Mouse (Mus musculus): ENCODE data around the gene Blmh. TPM values are rescaled to one million over a fixed set of nuclear protein-coding genes. Genes with fewer than 3 reads are reported as not detected.
"Not testable (repeated sequence)": the region's sequence is repeated elsewhere in the genome, so short reads cannot be mapped to it uniquely, and the experiment has no call there.

The Blmh gene
- polyA plus RNA-seq, 1 experiment = 5.9 TPM

- no peak for DNase-seq (ENCODE audit: low read depth in 1 of 2, low spot score in 2 of 2)
- no peak overlapping the region for H3K4me3 ChIP-seq (ENCODE audit: extremely low read depth, insufficient read depth, insufficient read length)
- no peak for TF ChIP-seq CTCF (IDR thresholded peaks at IDR 0.05; ENCODE audit: extremely low read depth, insufficient read depth, insufficient read length, insufficient replicate concordance)
- no peaks in the 10 kb centered on the region for H3K36me3 ChIP-seq (ENCODE audit: control insufficient read depth, insufficient read depth, low read length)
- H3K4me1 ChIP-seq (ENCODE audit: control insufficient read depth, insufficient read depth, insufficient read length) = no peaks in the 10 kb centered on the region
- H3K27ac ChIP-seq (ENCODE audit: insufficient read depth, low read length) = no peak overlapping the region
- no peaks in the 10 kb centered on the region for H3K27me3 ChIP-seq (ENCODE audit: control insufficient read depth, insufficient read depth, low read length)
- WGBS = 84% methylated on average over 7 of the region's 7 CpGs
These were observed 10.2 kb upstream of the Blmh start for GRCm38 (mm10) chr11:76914366-76914765.

- no peaks in the 10 kb centered on the region for H3K4me1 ChIP-seq (ENCODE audit: control insufficient read depth, insufficient read depth, insufficient read length)
- H3K27ac ChIP-seq (ENCODE audit: insufficient read depth, low read length) = no peak overlapping the region
- no peaks in the 10 kb centered on the region for H3K36me3 ChIP-seq (ENCODE audit: control insufficient read depth, insufficient read depth, low read length)
- no peak overlapping the region for H3K4me3 ChIP-seq (ENCODE audit: extremely low read depth, insufficient read depth, insufficient read length)
- no peak for DNase-seq (ENCODE audit: low read depth in 1 of 2, low spot score in 2 of 2)
- H3K27me3 ChIP-seq (ENCODE audit: control insufficient read depth, insufficient read depth, low read length) = no peaks in the 10 kb centered on the region
- TF ChIP-seq POLR2A (IDR thresholded peaks at IDR 0.05; ENCODE audit: low read depth, low read length) = no peak
- 31% methylated on average over 13 of the region's 13 CpGs for WGBS
These were observed 7.9 kb upstream of the Blmh start for GRCm38 (mm10) chr11:76916539-76917229.

GRCm38 (mm10) chr11:76917230-76917548, 7.4 kb upstream of the Blmh start:
- H3K36me3 ChIP-seq (ENCODE audit: control insufficient read depth, insufficient read depth, low read length) = no peaks in the 10 kb centered on the region
- no peak overlapping the region for H3K27ac ChIP-seq (ENCODE audit: insufficient read depth, low read length)
- H3K4me1 ChIP-seq (ENCODE audit: control insufficient read depth, insufficient read depth, insufficient read length) = no peaks in the 10 kb centered on the region
- no peak for DNase-seq (ENCODE audit: low read depth in 1 of 2, low spot score in 2 of 2)
- no peaks in the 10 kb centered on the region for H3K27me3 ChIP-seq (ENCODE audit: control insufficient read depth, insufficient read depth, low read length)
- H3K4me3 ChIP-seq (ENCODE audit: extremely low read depth, insufficient read depth, insufficient read length) = no peak overlapping the region
- 81% methylated on average over 3 of the region's 3 CpGs for WGBS
- TF ChIP-seq CTCF (IDR thresholded peaks at IDR 0.05; ENCODE audit: extremely low read depth, insufficient read depth, insufficient read length, insufficient replicate concordance) (no peak), POLR2A (IDR thresholded peaks at IDR 0.05; ENCODE audit: low read depth, low read length) (no peak)

- H3K27me3 ChIP-seq (ENCODE audit: control insufficient read depth, insufficient read depth, low read length) = no peaks in the 10 kb centered on the region
- no peaks in the 10 kb centered on the region for H3K36me3 ChIP-seq (ENCODE audit: control insufficient read depth, insufficient read depth, low read length)
- TF ChIP-seq CTCF (IDR thresholded peaks at IDR 0.05; ENCODE audit: extremely low read depth, insufficient read depth, insufficient read length, insufficient replicate concordance) = no peak
- no peak for TF ChIP-seq POLR2A (IDR thresholded peaks at IDR 0.05; ENCODE audit: low read depth, low read length)
- no peaks in the 10 kb centered on the region for H3K4me1 ChIP-seq (ENCODE audit: control insufficient read depth, insufficient read depth, insufficient read length)
- WGBS = 71% methylated on average over 1 of the region's 1 CpGs
- no peak overlapping the region for H3K4me3 ChIP-seq (ENCODE audit: extremely low read depth, insufficient read depth, insufficient read length)
- no peak for DNase-seq (ENCODE audit: low read depth in 1 of 2, low spot score in 2 of 2)
- no peak overlapping the region for H3K27ac ChIP-seq (ENCODE audit: insufficient read depth, low read length)
These were observed 4.0 kb upstream of the Blmh start for GRCm38 (mm10) chr11:76920607-76921006.

- H3K4me1 ChIP-seq (ENCODE audit: control insufficient read depth, insufficient read depth, insufficient read length); H3K27ac ChIP-seq (ENCODE audit: insufficient read depth, low read length); H3K36me3 ChIP-seq (ENCODE audit: control insufficient read depth, insufficient read depth, low read length); DNase-seq (ENCODE audit: low read depth in 1 of 2, low spot score in 2 of 2); H3K4me3 ChIP-seq (ENCODE audit: extremely low read depth, insufficient read depth, insufficient read length); H3K27me3 ChIP-seq (ENCODE audit: control insufficient read depth, insufficient read depth, low read length): not testable (repeated sequence)
- WGBS = 94% methylated on average over 8 of the region's 8 CpGs
These were observed 4.0 kb downstream of the Blmh start for GRCm38 (mm10) chr11:76928586-76928985.

- Histone ChIP-seq H3K4me3 (ENCODE audit: extremely low read depth, insufficient read depth, insufficient read length) (no peak overlapping the region), H3K4me1 (ENCODE audit: control insufficient read depth, insufficient read depth, insufficient read length) (no peaks in the 10 kb centered on the region), H3K27ac (ENCODE audit: insufficient read depth, low read length) (no peak overlapping the region), H3K36me3 (ENCODE audit: control insufficient read depth, insufficient read depth, low read length) (no peaks in the 10 kb centered on the region), H3K27me3 (ENCODE audit: control insufficient read depth, insufficient read depth, low read length) (no peaks in the 10 kb centered on the region)
- no peak for DNase-seq (ENCODE audit: low read depth in 1 of 2, low spot score in 2 of 2)
- TF ChIP-seq POLR2A (IDR thresholded peaks at IDR 0.05; ENCODE audit: low read depth, low read length) (no peak), CTCF (IDR thresholded peaks at IDR 0.05; ENCODE audit: extremely low read depth, insufficient read depth, insufficient read length, insufficient replicate concordance) (no peak)
- 62% methylated on average over 3 of the region's 3 CpGs for WGBS
These were observed 8.6 kb downstream of the Blmh start for GRCm38 (mm10) chr11:76933209-76933608.

GRCm38 (mm10) chr11:76936578-76936977, 12.0 kb downstream of the Blmh start:
- Histone ChIP-seq H3K27ac (ENCODE audit: insufficient read depth, low read length) (no peak overlapping the region), H3K36me3 (ENCODE audit: control insufficient read depth, insufficient read depth, low read length) (no peaks in the 10 kb centered on the region), H3K4me1 (ENCODE audit: control insufficient read depth, insufficient read depth, insufficient read length) (no peaks in the 10 kb centered on the region), H3K4me3 (ENCODE audit: extremely low read depth, insufficient read depth, insufficient read length) (no peak overlapping the region), H3K27me3 (ENCODE audit: control insufficient read depth, insufficient read depth, low read length) (peaks cover 2% of the 10 kb centered on the region; the same call in 1 of the 2 replicates)
- DNase-seq (ENCODE audit: low read depth in 1 of 2, low spot score in 2 of 2) = no peak
- TF ChIP-seq POLR2A (IDR thresholded peaks at IDR 0.05; ENCODE audit: low read depth, low read length) (no peak), CTCF (IDR thresholded peaks at IDR 0.05; ENCODE audit: extremely low read depth, insufficient read depth, insufficient read length, insufficient replicate concordance) (no peak)
- WGBS = 65% methylated on average over 5 of the region's 5 CpGs
